Mouse (Mus musculus): Measurements from ENCODE around the gene Olfr414. TPM values are rescaled to one million over a fixed set of nuclear protein-coding genes. Genes with fewer than 3 reads are reported as not detected.

Gene Olfr414
- polyA plus RNA-seq (2015; fragmentation: Nextera tagmentation; extraction: Ambion mirVana): 0.03 TPM in 1 of 2 replicates, not detected in the other

DNA sequence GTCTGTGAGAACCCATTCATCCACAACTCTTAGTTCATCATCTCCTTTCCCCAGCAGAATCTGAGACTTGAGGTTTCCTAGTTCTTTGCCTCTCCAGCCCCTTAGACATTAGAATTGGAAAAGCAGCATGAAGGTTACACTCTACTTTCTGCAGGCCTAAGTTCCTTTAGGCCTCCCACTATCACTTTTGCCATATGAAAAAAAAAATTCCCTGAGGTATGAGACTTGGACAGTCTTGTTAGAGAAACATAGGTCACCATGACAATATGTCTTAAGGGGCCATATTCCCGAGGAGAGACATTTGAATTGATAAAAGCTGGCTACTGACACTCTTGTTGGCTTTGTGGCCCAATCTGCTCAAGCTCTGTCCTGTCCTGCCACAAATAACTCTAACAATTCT lies at the start of gene Olfr414:
Olfr414 (plus strand) TSS at position 301 of the 400 bp plus-strand sequence.
- Histone ChIP-seq H3K36me3 (ENCODE audit: control insufficient read depth, insufficient read depth, low read length) (no peaks in the 10 kb centered on the region), H3K4me2 (ENCODE audit: low read depth, low read length) (no peak within 1 kb of the TSS), H3K4me1 (ENCODE audit: control insufficient read depth, insufficient read depth, low read length) (no peaks in the 10 kb centered on the region), H3K9ac (ENCODE audit: low read length) (no peak within 1 kb of the TSS), H3K4me3 (replicated peaks; ENCODE audit: low read length) (no peak within 1 kb of the TSS), H3K27me3 (ENCODE audit: control insufficient read depth, insufficient read depth, low read length) (no peaks in the 10 kb centered on the region), H3K27ac (ENCODE audit: low read length) (no peak within 1 kb of the TSS), H3K9me3 (replicated peaks; ENCODE audit: control insufficient read depth, low read length) (no peaks in the 10 kb centered on the region)
- 62% methylated on average over 1 of the region's 1 CpGs for WGBS
- no peak for ATAC-seq (ENCODE audit: insufficient read depth, low FRiP score)

GRCm38 (mm10) chr1:174390746-174391145 lies 33.1 kb upstream of the Olfr414 start, which contains the start of gene Olfr248:
Olfr248 (plus strand) TSS chr1:174391046.
- H3K9me3 ChIP-seq (replicated peaks; ENCODE audit: control insufficient read depth, low read length): no peaks in the 10 kb centered on the region
- H3K27ac ChIP-seq (ENCODE audit: low read length): no peak within 1 kb of the TSS
- no peak within 1 kb of the TSS for H3K4me3 ChIP-seq (replicated peaks; ENCODE audit: low read length)
- H3K27me3 ChIP-seq (ENCODE audit: control insufficient read depth, insufficient read depth, low read length): no peaks in the 10 kb centered on the region
- H3K9ac ChIP-seq (ENCODE audit: low read length): no peak within 1 kb of the TSS
- H3K4me2 ChIP-seq (ENCODE audit: low read depth, low read length): no peak within 1 kb of the TSS
- H3K4me1 ChIP-seq (ENCODE audit: control insufficient read depth, insufficient read depth, low read length): no peaks in the 10 kb centered on the region
- 86% methylated on average over 2 of the region's 2 CpGs for WGBS
- ATAC-seq (ENCODE audit: insufficient read depth, low FRiP score): no peak
- H3K36me3 ChIP-seq (ENCODE audit: control insufficient read depth, insufficient read depth, low read length): no peaks in the 10 kb centered on the region

GRCm38 (mm10) chr1:174422959-174423358 lies 905 bp upstream of the Olfr414 start:
- H3K27ac ChIP-seq (ENCODE audit: low read length): no peak overlapping the region
- no peak overlapping the region for H3K4me3 ChIP-seq (replicated peaks; ENCODE audit: low read length)
- no peak overlapping the region for H3K4me2 ChIP-seq (ENCODE audit: low read depth, low read length)
- H3K36me3 ChIP-seq (ENCODE audit: control insufficient read depth, insufficient read depth, low read length): no peaks in the 10 kb centered on the region
- no peak overlapping the region for H3K9ac ChIP-seq (ENCODE audit: low read length)
- H3K9me3 ChIP-seq (replicated peaks; ENCODE audit: control insufficient read depth, low read length): no peaks in the 10 kb centered on the region
- no peak for ATAC-seq (ENCODE audit: insufficient read depth, low FRiP score)
- whole genome bisulfite sequencing: 84% methylated on average over 4 of the region's 4 CpGs
- H3K27me3 ChIP-seq (ENCODE audit: control insufficient read depth, insufficient read depth, low read length): no peaks in the 10 kb centered on the region
- no peaks in the 10 kb centered on the region for H3K4me1 ChIP-seq (ENCODE audit: control insufficient read depth, insufficient read depth, low read length)

DNA sequence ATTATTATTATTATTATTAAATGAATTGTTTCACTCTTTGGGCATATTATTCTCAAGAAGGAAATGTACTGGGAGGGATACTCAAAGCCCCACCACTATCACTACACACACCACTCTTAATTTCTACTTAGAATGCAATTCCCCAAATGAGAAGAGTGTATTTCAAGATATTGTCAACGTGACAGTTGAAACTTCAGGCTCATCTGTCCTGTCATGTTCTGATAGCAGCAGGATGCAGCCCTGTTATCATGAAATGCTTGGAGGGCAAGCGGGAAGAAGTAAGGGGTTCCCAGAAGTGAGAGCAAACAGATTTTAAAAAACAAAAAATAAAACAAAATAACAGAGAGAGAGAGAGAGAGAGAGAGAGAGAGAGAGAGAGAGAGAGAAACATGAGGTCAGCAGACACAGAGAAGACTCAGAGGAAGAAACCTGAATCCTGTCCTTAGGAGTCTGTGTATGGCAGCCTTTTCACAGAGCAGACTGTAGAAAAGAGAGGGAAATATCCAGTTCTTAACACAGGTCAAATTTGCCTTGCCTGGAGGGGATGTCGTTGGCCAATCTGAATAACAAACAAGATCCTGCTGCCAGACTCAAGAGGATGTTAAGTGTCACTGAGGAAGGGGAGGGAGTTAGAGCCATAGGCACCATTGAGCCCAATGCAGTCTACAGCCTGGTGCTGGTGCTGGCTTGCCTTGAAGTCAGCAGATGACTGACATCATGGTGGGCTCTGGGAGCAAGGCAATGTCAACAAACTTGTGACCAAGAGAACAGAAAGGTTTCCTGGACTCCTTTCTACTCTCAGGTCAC lies 2.5 kb downstream of the Olfr414 start:
- 51% methylated on average over 3 of the region's 3 CpGs for WGBS
- Histone ChIP-seq H3K9me3 (replicated peaks; ENCODE audit: control insufficient read depth, low read length) (no peaks in the 10 kb centered on the region), H3K27ac (ENCODE audit: low read length) (no peak overlapping the region), H3K27me3 (ENCODE audit: control insufficient read depth, insufficient read depth, low read length) (no peaks in the 10 kb centered on the region), H3K9ac (ENCODE audit: low read length) (no peak overlapping the region), H3K36me3 (ENCODE audit: control insufficient read depth, insufficient read depth, low read length) (no peaks in the 10 kb centered on the region), H3K4me1 (ENCODE audit: control insufficient read depth, insufficient read depth, low read length) (no peaks in the 10 kb centered on the region), H3K4me2 (ENCODE audit: low read depth, low read length) (no peak overlapping the region), H3K4me3 (replicated peaks; ENCODE audit: low read length) (no peak overlapping the region)
- ATAC-seq (ENCODE audit: insufficient read depth, low FRiP score): no peak

- no peak overlapping the region for H3K9ac ChIP-seq (ENCODE audit: low read length)
- ATAC-seq (ENCODE audit: insufficient read depth, low FRiP score): no peak
- 68% methylated on average over 1 of the region's 1 CpGs for WGBS
- no peaks in the 10 kb centered on the region for H3K4me1 ChIP-seq (ENCODE audit: control insufficient read depth, insufficient read depth, low read length)
- H3K27me3 ChIP-seq (ENCODE audit: control insufficient read depth, insufficient read depth, low read length): no peaks in the 10 kb centered on the region
- no peaks in the 10 kb centered on the region for H3K36me3 ChIP-seq (ENCODE audit: control insufficient read depth, insufficient read depth, low read length)
- no peaks in the 10 kb centered on the region for H3K9me3 ChIP-seq (replicated peaks; ENCODE audit: control insufficient read depth, low read length)
- H3K4me3 ChIP-seq (replicated peaks; ENCODE audit: low read length): no peak overlapping the region
- H3K27ac ChIP-seq (ENCODE audit: low read length): no peak overlapping the region
- H3K4me2 ChIP-seq (ENCODE audit: low read depth, low read length): no peak overlapping the region
Observed at GRCm38 (mm10) chr1:174427402-174427801, 3.5 kb downstream of the Olfr414 start.

DNA sequence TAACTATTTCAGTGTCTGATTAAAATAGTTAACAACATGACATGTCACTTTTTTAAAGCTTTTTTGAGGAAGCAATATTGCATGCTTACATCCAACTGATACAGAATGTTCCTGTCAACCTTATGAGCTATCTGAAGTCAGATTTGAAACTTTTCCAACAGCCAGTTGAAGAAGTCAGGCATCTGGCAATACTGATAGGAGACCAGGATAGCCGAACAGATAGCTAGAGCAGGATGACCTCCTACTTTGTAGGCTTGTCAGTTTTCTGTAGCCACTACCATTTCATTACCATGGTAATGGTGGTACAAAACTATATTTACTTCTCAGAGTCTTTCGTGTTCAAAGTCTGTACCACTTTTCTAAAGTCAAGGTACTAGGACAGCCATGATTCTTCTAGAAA lies 4.5 kb downstream of the Olfr414 start:
- H3K27ac ChIP-seq (ENCODE audit: low read length): no peak overlapping the region
- 88% methylated on average over 2 of the region's 2 CpGs for WGBS
- no peak for ATAC-seq (ENCODE audit: insufficient read depth, low FRiP score)
- no peaks in the 10 kb centered on the region for H3K36me3 ChIP-seq (ENCODE audit: control insufficient read depth, insufficient read depth, low read length)
- no peak overlapping the region for H3K4me3 ChIP-seq (replicated peaks; ENCODE audit: low read length)
- H3K4me2 ChIP-seq (ENCODE audit: low read depth, low read length): no peak overlapping the region
- H3K4me1 ChIP-seq (ENCODE audit: control insufficient read depth, insufficient read depth, low read length): no peaks in the 10 kb centered on the region
- no peak overlapping the region for H3K9ac ChIP-seq (ENCODE audit: low read length)
- H3K9me3 ChIP-seq (replicated peaks; ENCODE audit: control insufficient read depth, low read length): no peaks in the 10 kb centered on the region
- H3K27me3 ChIP-seq (ENCODE audit: control insufficient read depth, insufficient read depth, low read length): no peaks in the 10 kb centered on the region

DNA sequence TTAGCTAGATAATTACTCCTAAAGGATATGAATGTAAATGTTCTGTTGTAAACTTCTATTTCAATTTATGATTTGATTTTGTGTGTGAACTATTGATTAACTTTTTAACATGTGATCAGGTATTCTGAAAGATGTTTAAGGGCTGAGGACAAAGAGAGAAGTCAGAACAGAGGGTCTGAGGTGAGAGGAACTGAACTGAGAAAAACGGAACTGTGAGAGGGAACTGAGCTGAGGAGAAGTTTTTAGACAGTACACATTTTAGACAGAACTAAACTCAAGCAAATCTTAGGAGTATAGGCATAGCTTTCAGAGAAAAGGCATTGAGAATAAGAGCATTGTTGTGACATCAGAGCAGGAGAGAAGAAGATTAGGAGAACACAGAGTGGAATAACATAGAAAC lies 10.3 kb downstream of the Olfr414 start:
- no peak for ATAC-seq (ENCODE audit: insufficient read depth, low FRiP score)
- H3K36me3 ChIP-seq (ENCODE audit: control insufficient read depth, insufficient read depth, low read length): no peaks in the 10 kb centered on the region
- 35% methylated on average over 1 of the region's 1 CpGs for WGBS

DNA sequence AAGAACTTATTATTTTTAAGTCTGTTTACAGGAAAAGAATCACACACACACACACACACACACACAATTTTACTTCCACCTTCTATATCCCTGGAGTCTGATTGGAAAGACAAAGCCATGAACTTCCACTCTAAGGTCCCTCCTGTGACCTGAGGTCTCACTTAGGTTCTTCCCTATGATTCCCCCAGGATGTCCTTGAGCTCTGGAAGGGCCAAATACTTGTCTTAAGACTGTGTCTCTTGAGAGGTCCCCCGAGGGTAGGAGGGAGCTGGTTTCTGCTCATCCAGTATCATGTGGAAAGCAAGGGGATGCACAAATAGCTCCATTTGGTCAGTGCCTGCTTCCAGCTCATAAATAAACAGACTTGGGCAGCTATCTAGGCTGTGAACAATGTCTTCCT lies 17.9 kb downstream of the Olfr414 start, which contains the start of gene Olfr220:
Olfr220 (plus strand) TSS at position 301 of the 400 bp plus-strand sequence.
- no peaks in the 10 kb centered on the region for H3K27me3 ChIP-seq (ENCODE audit: control insufficient read depth, insufficient read depth, low read length)
- WGBS: 49% methylated on average over 1 of the region's 1 CpGs
- ATAC-seq (ENCODE audit: insufficient read depth, low FRiP score): no peak

More for the DNA sequence above, 10.3 kb downstream of the Olfr414 start:
- Histone ChIP-seq H3K9me3 (replicated peaks; ENCODE audit: control insufficient read depth, low read length) (no peaks in the 10 kb centered on the region), H3K27me3 (ENCODE audit: control insufficient read depth, insufficient read depth, low read length) (no peaks in the 10 kb centered on the region), H3K9ac (ENCODE audit: low read length) (no peak overlapping the region), H3K4me3 (replicated peaks; ENCODE audit: low read length) (no peak overlapping the region), H3K27ac (ENCODE audit: low read length) (no peak overlapping the region), H3K4me1 (ENCODE audit: control insufficient read depth, insufficient read depth, low read length) (no peaks in the 10 kb centered on the region), H3K4me2 (ENCODE audit: low read depth, low read length) (no peak overlapping the region)

DNA sequence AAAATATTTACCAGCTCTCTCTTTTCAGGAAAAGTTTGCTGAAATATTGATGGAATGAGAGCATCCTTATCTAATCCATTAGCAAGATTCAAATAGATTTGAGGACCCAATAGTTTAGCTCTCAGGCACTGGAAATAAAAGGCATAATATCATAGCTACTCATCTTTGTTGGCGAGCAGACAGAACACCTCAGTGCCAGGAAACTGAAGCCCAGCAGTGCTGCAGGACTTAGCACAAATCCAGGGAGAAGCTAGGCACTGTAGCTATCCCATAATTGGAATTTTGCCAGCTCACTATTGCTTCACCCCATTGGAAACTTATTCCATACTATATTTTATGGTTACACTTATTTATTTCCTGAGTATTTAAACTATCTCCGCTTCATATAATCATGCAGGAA lies 31.2 kb downstream of the Olfr414 start:
- Histone ChIP-seq H3K4me3 (replicated peaks; ENCODE audit: low read length) (no peak overlapping the region), H3K27ac (ENCODE audit: low read length) (no peak overlapping the region), H3K4me1 (ENCODE audit: control insufficient read depth, insufficient read depth, low read length) (no peaks in the 10 kb centered on the region), H3K4me2 (ENCODE audit: low read depth, low read length) (no peak overlapping the region), H3K27me3 (ENCODE audit: control insufficient read depth, insufficient read depth, low read length) (no peaks in the 10 kb centered on the region), H3K9ac (ENCODE audit: low read length) (no peak overlapping the region), H3K36me3 (ENCODE audit: control insufficient read depth, insufficient read depth, low read length) (no peaks in the 10 kb centered on the region), H3K9me3 (replicated peaks; ENCODE audit: control insufficient read depth, low read length) (no peaks in the 10 kb centered on the region)
- ATAC-seq (ENCODE audit: insufficient read depth, low FRiP score): no peak
- WGBS: 83% methylated on average over 2 of the region's 2 CpGs

More for the DNA sequence above, 17.9 kb downstream of the Olfr414 start, which contains the start of gene Olfr220:
- H3K36me3 ChIP-seq (ENCODE audit: control insufficient read depth, insufficient read depth, low read length): no peaks in the 10 kb centered on the region
- no peak within 1 kb of the TSS for H3K4me3 ChIP-seq (replicated peaks; ENCODE audit: low read length)
- no peak within 1 kb of the TSS for H3K27ac ChIP-seq (ENCODE audit: low read length)
- H3K9me3 ChIP-seq (replicated peaks; ENCODE audit: control insufficient read depth, low read length): no peaks in the 10 kb centered on the region
- no peaks in the 10 kb centered on the region for H3K4me1 ChIP-seq (ENCODE audit: control insufficient read depth, insufficient read depth, low read length)
- H3K4me2 ChIP-seq (ENCODE audit: low read depth, low read length): no peak within 1 kb of the TSS
- no peak within 1 kb of the TSS for H3K9ac ChIP-seq (ENCODE audit: low read length)
